Mouse (Mus musculus): ENCODE measurements around the gene Plagl2. TPM values are rescaled to one million over a fixed set of nuclear protein-coding genes. Genes with fewer than 3 reads are reported as not detected.

Plagl2 gene
- polyA plus RNA-seq, 1 experiment from 2014 or later, result 22.5 TPM

DNA sequence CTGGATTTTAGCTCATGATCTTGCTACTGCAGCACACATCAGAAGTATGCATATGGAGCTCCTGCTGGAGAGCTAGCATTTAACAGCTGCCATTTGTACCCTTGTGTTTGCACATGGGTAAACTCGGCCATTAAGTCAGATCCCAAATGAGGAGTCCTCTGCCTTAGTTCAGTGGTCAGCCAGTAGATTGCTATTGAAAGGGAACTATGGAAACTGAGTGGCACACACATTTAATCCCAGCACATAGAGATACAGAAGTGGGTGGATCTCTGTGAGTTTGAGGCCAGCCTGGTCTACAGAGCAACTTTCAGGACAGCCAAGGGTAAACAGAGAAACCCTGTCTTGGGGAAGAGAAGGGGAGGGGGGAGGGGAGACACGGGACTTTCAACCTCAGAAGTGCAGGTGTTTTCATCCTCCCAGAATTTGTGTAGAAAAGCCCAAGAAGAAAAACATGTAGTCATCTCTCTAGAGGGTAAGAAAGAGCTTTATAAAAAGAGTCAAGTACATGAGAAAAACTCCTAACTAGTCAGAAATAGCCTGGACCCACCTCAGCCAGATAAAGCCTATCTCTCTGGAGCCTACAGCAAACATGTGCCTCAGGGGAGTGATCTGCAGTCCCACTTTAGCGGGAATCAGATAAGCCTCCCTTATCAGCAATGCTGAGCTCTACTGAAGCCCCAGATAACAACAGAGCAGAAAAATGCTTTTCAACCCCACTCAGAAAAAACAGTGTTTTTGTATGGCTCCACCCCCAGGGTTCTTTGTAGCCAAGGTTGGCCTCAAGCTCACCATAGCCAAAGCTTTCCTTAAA, 18.8 kb upstream of the Plagl2 start:
- Histone ChIP-seq H3K4me1 (replicated peaks) (no peaks in the 10 kb centered on the region), H3K9me3 (no peaks in the 10 kb centered on the region), H3K36me3 (peaks cover 77% of the 10 kb centered on the region), H3K4me3 (no peak overlapping the region), H3K27me3 (ENCODE audit: insufficient read depth, poor library complexity, severe bottlenecking) (no peaks in the 10 kb centered on the region), H3K27ac (no peak overlapping the region)
- DNase-seq (ENCODE audit: low spot score), result no peak
- WGBS, result 73% methylated on average over 3 of the region's 3 CpGs

- Histone ChIP-seq H3K4me1 (replicated peaks) (no peaks in the 10 kb centered on the region), H3K27me3 (ENCODE audit: insufficient read depth, poor library complexity, severe bottlenecking) (no peaks in the 10 kb centered on the region), H3K4me3 (no peak overlapping the region), H3K9me3 (no peaks in the 10 kb centered on the region), H3K27ac (no peak overlapping the region), H3K36me3 (peaks cover 77% of the 10 kb centered on the region)
- WGBS, result 88% methylated on average over 12 of the region's 12 CpGs
- DNase-seq (ENCODE audit: low spot score), result no peak
These were observed 18.0 kb upstream of the Plagl2 start for GRCm38 (mm10) chr2:153259030-153259863.

GRCm38 (mm10) chr2:153256604-153257003, 15.4 kb upstream of the Plagl2 start:
- H3K4me3 ChIP-seq, result no peak overlapping the region
- no peaks in the 10 kb centered on the region for H3K27me3 ChIP-seq (ENCODE audit: insufficient read depth, poor library complexity, severe bottlenecking)
- no peaks in the 10 kb centered on the region for H3K9me3 ChIP-seq
- no peak overlapping the region for H3K27ac ChIP-seq
- no peak for DNase-seq (ENCODE audit: low spot score)
- H3K36me3 ChIP-seq, result peaks cover 76% of the 10 kb centered on the region
- WGBS, result 90% methylated on average over 2 of the region's 2 CpGs
- H3K4me1 ChIP-seq (replicated peaks), result no peaks in the 10 kb centered on the region

- H3K4me3 ChIP-seq, result no peak overlapping the region
- H3K4me1 ChIP-seq (replicated peaks), result no peaks in the 10 kb centered on the region
- no peaks in the 10 kb centered on the region for H3K27me3 ChIP-seq (ENCODE audit: insufficient read depth, poor library complexity, severe bottlenecking)
- no peaks in the 10 kb centered on the region for H3K9me3 ChIP-seq
- no peak overlapping the region for H3K27ac ChIP-seq
- peaks cover 86% of the 10 kb centered on the region for H3K36me3 ChIP-seq
- no peak for DNase-seq (ENCODE audit: low spot score)
- 96% methylated on average over 5 of the region's 5 CpGs for WGBS
These were observed 8.5 kb upstream of the Plagl2 start for GRCm38 (mm10) chr2:153249751-153250150.

DNA sequence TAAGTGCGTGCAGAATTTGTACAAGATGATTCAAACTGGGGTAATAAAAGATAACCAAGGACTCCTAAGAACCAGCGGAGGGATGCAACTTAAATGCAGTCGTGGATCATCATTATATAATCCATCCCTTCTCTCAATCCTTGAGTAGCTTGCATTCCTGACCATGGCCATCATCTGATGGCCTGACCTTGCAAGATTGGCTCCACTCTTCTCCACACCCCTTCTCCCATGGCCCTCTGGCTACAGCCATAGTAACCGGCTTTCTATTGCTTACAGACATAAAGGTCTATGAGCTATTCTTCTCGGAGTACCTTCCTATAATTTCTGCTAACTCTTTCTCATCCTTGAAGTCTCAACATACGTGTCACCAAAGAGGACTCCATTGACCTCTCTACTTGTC, 930 bp upstream of the Plagl2 start:
- 70% methylated on average over 6 of the region's 6 CpGs for WGBS
- no peaks in the 10 kb centered on the region for H3K9me3 ChIP-seq
- peak overlapping the region; percentile 80 for H3K4me3 ChIP-seq
- H3K27ac ChIP-seq, result peak overlapping the region; percentile 99
- H3K27me3 ChIP-seq (ENCODE audit: insufficient read depth, poor library complexity, severe bottlenecking), result no peaks in the 10 kb centered on the region
- peaks cover 46% of the 10 kb centered on the region for H3K36me3 ChIP-seq
- no peak for DNase-seq (ENCODE audit: low spot score)
- H3K4me1 ChIP-seq (replicated peaks), result peaks cover 44% of the 10 kb centered on the region

DNA sequence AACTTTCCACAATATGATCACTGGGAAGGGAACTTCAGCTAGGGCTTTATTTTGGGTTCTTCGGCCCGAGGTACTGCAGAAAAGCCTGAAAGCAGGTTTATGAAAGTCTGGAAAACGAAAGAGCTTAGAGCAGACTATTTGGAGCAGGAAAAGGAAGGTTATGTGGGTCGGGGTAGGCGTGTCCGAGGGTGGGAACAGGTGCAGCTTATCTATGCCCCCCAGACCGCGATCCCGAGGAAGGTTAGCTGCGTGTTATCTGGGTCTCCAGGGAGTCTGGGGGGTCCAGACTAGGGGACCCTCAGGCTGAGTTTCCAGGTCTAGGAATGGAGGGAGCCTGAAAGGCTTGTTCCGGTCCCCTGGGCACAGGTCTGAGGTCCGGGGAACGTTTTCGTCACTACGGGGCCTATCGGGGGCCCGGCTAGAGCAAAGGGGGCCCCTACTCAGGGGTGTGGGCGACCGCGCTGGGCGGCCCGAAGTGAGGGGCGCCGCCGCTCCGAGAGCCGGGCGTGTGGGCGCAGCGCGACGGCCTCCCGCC, 458 bp downstream of the Plagl2 start:
- peak overlapping the region; percentile 99 for H3K27ac ChIP-seq
- no peaks in the 10 kb centered on the region for H3K9me3 ChIP-seq
- under 1% methylated on average over 33 of the region's 33 CpGs for WGBS
- peaks cover 49% of the 10 kb centered on the region for H3K36me3 ChIP-seq
- H3K4me3 ChIP-seq, result peak overlapping the region; percentile 80
- no peaks in the 10 kb centered on the region for H3K27me3 ChIP-seq (ENCODE audit: insufficient read depth, poor library complexity, severe bottlenecking)
- peaks cover 44% of the 10 kb centered on the region for H3K4me1 ChIP-seq (replicated peaks)
- DNase-seq (ENCODE audit: low spot score), result no peak

DNA sequence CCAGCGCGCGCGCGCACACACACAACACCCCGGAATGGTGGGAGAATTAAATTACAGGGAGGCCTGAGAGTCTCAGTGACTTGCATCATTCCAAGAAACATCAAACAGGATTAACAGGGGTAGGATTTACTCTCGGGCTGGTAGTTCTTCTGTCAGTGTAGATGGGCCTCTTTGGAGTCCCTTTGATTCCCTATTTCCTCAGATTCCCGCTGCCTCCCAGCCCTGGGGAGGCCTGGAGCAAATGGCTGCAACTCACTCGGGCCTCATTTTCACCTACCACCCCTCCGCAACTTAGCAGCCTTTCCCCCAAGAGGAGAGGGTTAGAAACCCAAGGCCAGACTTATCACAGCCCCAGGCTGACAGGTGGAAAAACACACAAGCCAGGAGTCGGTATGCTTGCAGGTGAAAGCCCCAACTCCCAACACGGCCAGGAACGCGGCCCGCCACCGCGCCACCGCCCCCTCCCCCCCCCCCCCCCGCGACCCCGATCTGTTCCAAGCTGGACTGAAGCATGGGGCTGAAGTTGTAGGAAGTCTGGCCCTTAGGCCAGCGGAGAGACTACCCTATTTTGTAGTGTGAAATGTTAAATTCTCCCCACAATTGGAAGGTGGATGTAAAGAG, 1.3 kb downstream of the Plagl2 start:
- 9% methylated on average over 21 of the region's 22 CpGs for WGBS
- H3K27ac ChIP-seq, result peak overlapping the region; percentile 99
- DNase-seq (ENCODE audit: low spot score), result peak; percentile 29
- H3K36me3 ChIP-seq, result peaks cover 49% of the 10 kb centered on the region
- H3K4me3 ChIP-seq, result peak overlapping the region; percentile 80
- H3K9me3 ChIP-seq, result no peaks in the 10 kb centered on the region
- peaks cover 44% of the 10 kb centered on the region for H3K4me1 ChIP-seq (replicated peaks)
- no peaks in the 10 kb centered on the region for H3K27me3 ChIP-seq (ENCODE audit: insufficient read depth, poor library complexity, severe bottlenecking)

DNA sequence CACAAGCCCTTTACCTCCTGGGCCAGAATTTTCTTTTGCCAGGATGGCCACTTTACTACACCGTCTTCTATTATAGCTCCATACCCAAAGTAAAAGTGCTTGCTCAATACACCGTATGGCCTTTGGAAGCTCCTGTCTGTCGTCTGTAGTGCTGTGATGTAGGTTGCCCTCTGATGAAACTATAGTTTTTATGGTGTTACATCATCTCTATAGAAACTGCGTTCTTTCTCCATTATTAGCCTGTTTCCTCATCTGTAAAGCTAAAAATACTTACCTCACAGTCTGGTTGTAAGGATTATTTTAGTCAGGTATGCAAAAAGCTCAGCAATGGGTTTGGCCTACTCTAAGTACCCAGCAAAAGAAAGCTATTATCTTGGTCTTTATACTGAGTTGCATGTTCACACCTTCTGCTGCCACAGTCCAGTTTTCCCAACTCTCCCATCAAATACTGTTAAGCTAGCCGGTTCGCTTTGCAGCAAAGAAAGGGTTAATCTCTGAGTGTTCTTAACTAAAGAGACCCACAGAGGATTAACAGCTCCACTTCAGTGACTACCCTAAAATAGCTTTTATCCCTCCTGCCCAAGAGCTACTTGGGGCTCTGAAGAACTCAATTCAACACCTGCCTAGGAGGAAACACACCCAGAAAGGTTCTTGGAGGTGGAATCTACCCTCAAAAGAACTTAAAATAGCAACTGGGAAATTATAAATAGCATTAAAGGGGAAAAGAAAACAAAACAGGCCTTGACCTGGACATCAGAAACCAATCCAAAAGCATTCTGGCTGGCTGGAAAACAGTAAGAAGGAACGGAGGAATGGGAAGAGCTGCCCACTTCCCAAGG, 2.0 kb downstream of the Plagl2 start:
- Histone ChIP-seq H3K27me3 (ENCODE audit: insufficient read depth, poor library complexity, severe bottlenecking) (no peaks in the 10 kb centered on the region), H3K4me3 (peak overlapping the region; percentile 80), H3K27ac (peak overlapping the region; percentile 99), H3K9me3 (no peaks in the 10 kb centered on the region), H3K36me3 (peaks cover 49% of the 10 kb centered on the region), H3K4me1 (replicated peaks) (peaks cover 44% of the 10 kb centered on the region)
- DNase-seq (ENCODE audit: low spot score), result no peak
- WGBS, result 69% methylated on average over 7 of the region's 7 CpGs

DNA sequence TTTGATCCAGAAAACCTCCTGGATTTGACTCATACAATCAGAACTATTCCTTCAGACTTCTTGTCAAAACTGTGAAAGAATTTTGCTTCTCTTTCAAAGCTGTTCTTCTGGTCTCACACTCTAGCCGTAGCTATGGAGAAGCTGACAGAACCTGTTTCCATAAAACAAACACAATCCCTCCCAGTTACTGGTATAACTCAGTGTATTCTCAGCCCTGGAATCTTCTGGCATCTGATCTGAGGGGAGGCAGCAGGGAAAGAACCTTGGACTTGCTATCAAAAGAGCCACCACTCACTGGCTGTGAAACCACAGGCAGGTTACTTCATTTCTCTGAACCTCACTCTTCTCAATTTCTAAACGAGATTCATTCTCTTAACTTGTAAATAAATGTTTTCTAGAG, 2.8 kb downstream of the Plagl2 start:
- Histone ChIP-seq H3K27me3 (ENCODE audit: insufficient read depth, poor library complexity, severe bottlenecking) (no peaks in the 10 kb centered on the region), H3K4me1 (replicated peaks) (peaks cover 44% of the 10 kb centered on the region), H3K4me3 (no peak overlapping the region), H3K36me3 (peaks cover 52% of the 10 kb centered on the region), H3K27ac (no peak overlapping the region), H3K9me3 (no peaks in the 10 kb centered on the region)
- WGBS, result 83% methylated on average over 2 of the region's 2 CpGs
- DNase-seq (ENCODE audit: low spot score), result no peak

GRCm38 (mm10) chr2:153237891-153238290, 3.3 kb downstream of the Plagl2 start:
- DNase-seq (ENCODE audit: low spot score), result no peak
- H3K4me1 ChIP-seq (replicated peaks), result peaks cover 44% of the 10 kb centered on the region
- H3K27ac ChIP-seq, result no peak overlapping the region
- 82% methylated on average over 4 of the region's 4 CpGs for WGBS
- H3K36me3 ChIP-seq, result peaks cover 55% of the 10 kb centered on the region
- H3K27me3 ChIP-seq (ENCODE audit: insufficient read depth, poor library complexity, severe bottlenecking), result no peaks in the 10 kb centered on the region
- H3K4me3 ChIP-seq, result no peak overlapping the region
- no peaks in the 10 kb centered on the region for H3K9me3 ChIP-seq

DNA sequence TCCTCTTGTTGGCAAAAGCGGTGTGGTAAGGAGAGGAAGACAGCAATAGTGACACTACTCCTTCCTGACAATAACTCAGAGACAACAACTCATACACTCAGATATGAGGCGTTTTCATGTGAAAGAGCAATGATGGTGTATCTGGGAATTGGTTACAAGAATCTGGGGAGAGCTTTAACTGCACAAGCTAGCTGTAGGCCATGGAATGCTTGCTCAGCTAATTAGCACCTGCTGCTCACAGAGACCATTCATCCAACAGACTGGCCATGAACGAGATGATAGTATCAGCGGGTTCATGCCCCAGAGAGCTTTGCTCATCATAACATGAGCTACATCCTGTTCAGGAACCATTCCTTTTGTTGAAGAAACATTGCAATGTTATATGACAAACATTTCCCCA, 4.0 kb downstream of the Plagl2 start:
- DNase-seq (ENCODE audit: low spot score), result no peak
- WGBS, result 84% methylated on average over 4 of the region's 4 CpGs

DNA sequence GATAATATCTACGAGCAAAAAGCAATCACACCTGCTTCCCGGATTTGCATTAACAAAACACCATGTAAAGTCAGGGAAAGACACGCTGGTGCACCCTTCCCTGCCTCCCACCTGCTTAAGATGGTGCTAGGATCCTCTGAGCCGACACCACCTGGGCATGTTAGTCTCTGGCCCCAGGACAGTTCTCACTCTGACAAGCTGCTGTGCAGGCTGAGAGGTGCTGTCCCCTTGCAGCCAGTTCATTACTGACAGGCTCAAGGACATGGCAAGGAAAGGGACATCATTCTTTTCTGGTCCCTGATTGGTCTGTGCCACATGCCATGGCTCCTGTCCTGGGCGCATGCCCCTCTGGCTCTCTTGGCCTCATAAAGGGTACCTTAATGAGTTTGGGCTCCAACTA, 12.7 kb downstream of the Plagl2 start:
- no peak overlapping the region for H3K4me3 ChIP-seq
- H3K36me3 ChIP-seq, result peaks cover 70% of the 10 kb centered on the region
- WGBS, result 90% methylated on average over 5 of the region's 5 CpGs
- peaks cover 15% of the 10 kb centered on the region for H3K4me1 ChIP-seq (replicated peaks)
- DNase-seq (ENCODE audit: low spot score), result no peak
- no peaks in the 10 kb centered on the region for H3K9me3 ChIP-seq
- no peaks in the 10 kb centered on the region for H3K27me3 ChIP-seq (ENCODE audit: insufficient read depth, poor library complexity, severe bottlenecking)
- no peak overlapping the region for H3K27ac ChIP-seq

More for the DNA sequence above, 4.0 kb downstream of the Plagl2 start:
- Histone ChIP-seq H3K4me1 (replicated peaks) (peaks cover 38% of the 10 kb centered on the region), H3K27ac (no peak overlapping the region), H3K9me3 (no peaks in the 10 kb centered on the region), H3K4me3 (no peak overlapping the region), H3K36me3 (peaks cover 62% of the 10 kb centered on the region), H3K27me3 (ENCODE audit: insufficient read depth, poor library complexity, severe bottlenecking) (no peaks in the 10 kb centered on the region)

All from hindbrain, embryonic 10.5 days (tissue).